Mouse (Mus musculus) hindbrain, embryonic 10.5 days (tissue): ENCODE data around the gene Psd. TPM values are rescaled to one million over a fixed set of nuclear protein-coding genes. Genes with fewer than 3 reads are reported as not detected.

Experiments
- DNase-seq: peaks from one replicate; pipeline ENCODE4 v3.0.0-alpha.2; 2017; ENCODE audit warnings: low spot score
- H3K27ac ChIP-seq: fragments of 300-500 bp; sonication (generic); 2 replicates; pipeline ENCODE4 v1.5.1; 2016; ENCODE audit warnings: mild to moderate bottlenecking, moderate library complexity
- H3K27me3 ChIP-seq: fragments of 300-500 bp; sonication (generic); 2 replicates; pipeline ENCODE4 v1.6.1; 2016; ENCODE audit warnings: mild to moderate bottlenecking; ENCODE audit not compliant: poor library complexity, insufficient read depth, severe bottlenecking
- H3K36me3 ChIP-seq: fragments of 300-500 bp; sonication (generic); 2 replicates; pipeline ENCODE4 v1.6.1; 2016; ENCODE audit warnings: mild to moderate bottlenecking, moderate library complexity
- H3K4me1 ChIP-seq: fragments of 300-500 bp; sonication (generic); replicated peaks from 2 replicates; pipeline ENCODE4 v1.6.1; 2016; ENCODE audit warnings: mild to moderate bottlenecking
- H3K4me3 ChIP-seq: fragments of 300-500 bp; sonication (generic); 2 replicates; pipeline ENCODE4 v1.5.1; 2016; ENCODE audit warnings: mild to moderate bottlenecking, moderate library complexity
- H3K9me3 ChIP-seq: fragments of 300-500 bp; sonication (generic); 2 replicates; pipeline ENCODE4 v1.6.1; 2016; ENCODE audit warnings: mild to moderate bottlenecking, moderate library complexity
- WGBS: fragments of 180-500 bp; shearing (Covaris S2); methylation state at CpG from one replicate; pipeline ENCODE4 v1.1.7; 2016; 5-methylcytosine and 5-hydroxymethylcytosine counted together
- microRNA counts: library from miRNA; unstranded; fragments of <30 nt; microRNA quantifications from one replicate; lab custom pipeline; 2017
- polyA plus RNA-seq: library from polyadenylated mRNA; unstranded; fragments of >200 nt; fragmentation: Nextera tagmentation; extraction: Ambion mirVana; gene quantifications from 2 replicates; pipeline ENCODE4 v1.2.1, GENCODE M21; 2016

The Psd gene
- polyA plus RNA-seq, 1 experiment from 2014 or later: 9.7 TPM

DNA sequence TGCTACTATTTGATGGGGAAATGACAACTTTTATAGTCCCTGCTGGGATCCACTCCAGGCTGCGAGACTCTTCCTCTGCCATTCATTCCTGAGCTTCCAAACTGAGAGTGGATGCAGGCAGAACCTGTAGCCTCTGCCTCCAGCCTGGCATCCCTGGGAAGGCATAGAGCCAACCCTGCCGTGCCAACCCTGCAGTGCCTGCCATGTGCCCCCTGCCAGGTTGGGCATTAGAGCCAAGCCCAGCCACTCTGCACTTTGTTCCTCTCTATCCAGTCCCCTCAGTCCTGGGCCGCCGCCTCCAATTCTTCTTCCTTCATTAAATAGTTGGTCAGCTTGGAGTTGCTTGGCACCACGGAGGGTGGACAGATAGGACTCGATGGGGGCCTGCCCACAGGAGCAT is 40.9 kb downstream of the Psd start:
- 94% methylated on average over 6 of the region's 6 CpGs for WGBS
- no peak overlapping the region for H3K27ac ChIP-seq
- H3K4me3 ChIP-seq: no peak overlapping the region
- no peak for DNase-seq
- peaks cover 5% of the 10 kb centered on the region; the same call in 1 of the 2 replicates for H3K9me3 ChIP-seq
- H3K27me3 ChIP-seq: no peaks in the 10 kb centered on the region
- H3K36me3 ChIP-seq: peaks cover 67% of the 10 kb centered on the region
- no peaks in the 10 kb centered on the region for H3K4me1 ChIP-seq

DNA sequence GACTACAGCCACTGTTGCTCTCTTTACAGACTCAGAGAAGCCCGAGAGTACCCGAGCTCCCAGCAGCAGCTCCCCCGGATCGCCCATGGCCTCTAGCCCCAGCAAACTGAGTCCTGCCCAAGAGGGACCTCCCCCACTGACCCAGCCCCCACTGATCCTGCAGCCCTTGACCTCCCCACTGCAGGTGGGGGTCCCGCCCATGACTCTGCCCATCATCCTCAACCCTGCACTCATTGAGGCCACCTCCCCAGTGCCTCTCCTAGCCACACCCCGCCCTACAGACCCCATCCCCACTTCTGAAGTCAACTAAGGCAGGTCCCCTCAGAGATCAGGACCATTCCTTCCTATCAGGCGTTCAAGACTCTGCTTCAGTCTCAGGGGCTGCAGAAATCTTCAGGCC is 41.3 kb downstream of the Psd start:
- no peak overlapping the region for H3K27ac ChIP-seq
- 89% methylated on average over 7 of the region's 7 CpGs for WGBS
- H3K27me3 ChIP-seq: no peaks in the 10 kb centered on the region
- no peak overlapping the region for H3K4me3 ChIP-seq
- DNase-seq: no peak
- H3K4me1 ChIP-seq: no peaks in the 10 kb centered on the region
- H3K9me3 ChIP-seq: peaks cover 5% of the 10 kb centered on the region; the same call in 1 of the 2 replicates
- H3K36me3 ChIP-seq: peaks cover 71% of the 10 kb centered on the region

DNA sequence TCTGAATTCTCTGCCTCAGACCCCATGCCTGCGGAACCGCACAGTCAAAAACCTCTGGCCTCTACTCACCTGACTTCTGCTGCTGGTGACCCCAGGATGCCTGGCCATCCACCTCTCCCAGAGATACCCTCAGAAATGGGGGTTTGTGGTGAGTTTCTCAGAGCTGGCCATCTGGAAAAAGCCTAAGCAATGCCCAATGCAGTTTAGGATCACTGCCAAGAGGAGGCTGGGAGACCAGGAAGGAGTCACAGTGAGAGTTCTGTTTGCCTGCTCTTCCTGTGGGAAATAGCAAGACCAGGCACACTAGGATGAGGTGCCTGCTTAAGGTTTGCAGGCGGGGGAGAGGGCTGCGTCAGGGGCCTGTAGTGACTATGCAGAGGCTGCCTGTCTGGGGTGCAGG is 42.3 kb downstream of the Psd start:
- no peaks in the 10 kb centered on the region for H3K4me1 ChIP-seq
- H3K9me3 ChIP-seq: peaks cover 5% of the 10 kb centered on the region; the same call in 1 of the 2 replicates
- no peaks in the 10 kb centered on the region for H3K27me3 ChIP-seq
- H3K4me3 ChIP-seq: no peak overlapping the region
- no peak for DNase-seq
- no peak overlapping the region for H3K27ac ChIP-seq
- WGBS: 96% methylated on average over 4 of the region's 4 CpGs
- H3K36me3 ChIP-seq: peaks cover 81% of the 10 kb centered on the region

DNA sequence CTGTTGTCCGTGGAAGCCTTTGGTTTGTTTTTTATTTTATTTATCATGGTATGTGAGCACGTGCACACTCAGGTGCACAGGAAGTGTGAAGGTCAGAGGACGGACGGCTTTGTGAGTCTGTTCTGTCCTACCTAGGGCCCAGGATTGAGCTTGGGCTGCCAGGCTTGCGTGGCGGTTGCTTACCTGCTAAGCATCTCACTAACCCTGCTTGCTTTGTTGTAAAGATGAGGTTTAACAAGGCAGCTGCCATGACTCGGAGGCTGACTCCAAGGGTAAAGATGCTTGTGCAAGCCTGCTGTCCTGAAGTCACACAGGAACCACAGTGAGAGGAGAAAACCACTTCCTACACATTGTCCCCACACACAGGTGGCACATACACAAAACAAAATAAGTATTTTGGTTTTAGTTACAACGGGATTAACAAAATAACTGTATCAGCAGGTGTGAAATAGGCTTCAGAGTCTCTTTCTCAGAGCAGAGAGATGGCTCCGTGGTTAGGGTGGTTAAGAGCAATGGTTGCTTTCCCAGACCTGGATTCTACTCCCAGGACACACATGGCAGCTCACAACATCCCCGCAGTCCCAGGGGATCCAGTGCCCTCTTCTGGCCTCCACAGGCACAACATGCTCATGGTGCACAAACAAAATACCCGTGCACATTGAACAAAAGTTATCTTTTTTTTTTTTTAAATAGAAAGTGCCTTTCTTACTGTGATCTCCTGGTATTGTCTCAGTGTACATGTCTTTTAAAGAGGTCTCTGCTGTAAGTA is 44.7 kb downstream of the Psd start:
- Histone ChIP-seq H3K4me1 (no peaks in the 10 kb centered on the region), H3K9me3 (peaks cover 5% of the 10 kb centered on the region; the same call in 1 of the 2 replicates), H3K27me3 (no peaks in the 10 kb centered on the region), H3K4me3 (no peak overlapping the region), H3K27ac (no peak overlapping the region), H3K36me3 (peaks cover 92% of the 10 kb centered on the region)
- WGBS: 94% methylated on average over 11 of the region's 11 CpGs
- DNase-seq: no peak

DNA sequence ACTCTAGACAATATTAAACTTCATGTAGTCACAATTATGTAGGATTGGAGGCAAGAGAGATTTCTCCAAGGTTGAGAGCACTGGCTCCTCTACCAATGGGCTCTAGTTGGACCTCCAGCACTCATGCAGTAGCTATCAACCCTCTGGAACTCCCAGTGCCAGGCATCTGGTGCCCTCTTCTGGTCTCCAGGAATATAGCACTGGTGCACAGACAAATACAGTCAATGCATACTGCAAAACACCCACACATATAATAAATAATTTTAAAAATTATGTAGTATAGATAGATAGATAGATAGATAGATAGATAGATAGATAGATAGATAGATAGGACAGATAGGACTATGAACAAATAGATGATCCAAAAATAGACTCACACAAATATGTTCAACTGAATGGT is 51.6 kb downstream of the Psd start:
- Histone ChIP-seq H3K4me1 (no peaks in the 10 kb centered on the region), H3K36me3 (peaks cover 84% of the 10 kb centered on the region), H3K9me3 (no peaks in the 10 kb centered on the region), H3K4me3 (no peak overlapping the region), H3K27ac (no peak overlapping the region), H3K27me3 (no peaks in the 10 kb centered on the region)
- DNase-seq: no peak

DNA sequence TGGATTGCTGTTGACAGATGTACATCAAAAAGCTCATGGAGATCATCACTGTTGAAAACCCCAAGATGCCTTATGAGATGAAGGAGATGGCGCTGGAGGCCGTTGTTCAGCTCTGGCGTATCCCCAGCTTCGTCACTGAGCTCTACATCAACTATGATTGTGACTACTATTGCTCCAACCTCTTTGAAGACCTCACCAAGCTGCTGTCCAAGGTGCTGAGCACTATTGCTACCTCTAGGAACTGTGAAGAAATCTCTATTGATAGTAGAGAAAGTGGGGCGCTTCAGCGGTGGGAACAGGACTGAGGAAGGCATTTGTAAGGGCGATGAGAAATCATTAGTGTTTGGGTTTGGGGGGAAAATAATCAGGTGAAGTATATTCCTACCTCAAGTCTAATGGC is 62.2 kb downstream of the Psd start:
- Histone ChIP-seq H3K27ac (no peak overlapping the region), H3K4me3 (no peak overlapping the region), H3K36me3 (peaks cover 100% of the 10 kb centered on the region), H3K9me3 (no peaks in the 10 kb centered on the region), H3K4me1 (no peaks in the 10 kb centered on the region), H3K27me3 (no peaks in the 10 kb centered on the region)
- DNase-seq: no peak
- 89% methylated on average over 7 of the region's 7 CpGs for WGBS

MicroRNA genes within 50 kb of the gene (microRNA counts, 519-probe panel; counts per million panel counts)
- microRNA mmu-miR-146b (lab: Ali Mortazavi, UCI): 1,255 counts per million, percentile 77 among the panel's probes with 10 or more counts

Other genes with a start within 250 kb of the Psd start
- not detected in 2 replicates for gene Elovl3, start 195.3 kb downstream of the Psd start, polyA plus RNA-seq
- gene Pitx3, start 178.8 kb downstream of the Psd start, polyA plus RNA-seq: not detected in 2 replicates
- gene Gbf1, start 174.6 kb downstream of the Psd start, polyA plus RNA-seq: 47.5 and 57.4 TPM in 2 replicates
- gene Nfkb2, start 22.8 kb downstream of the Psd start, polyA plus RNA-seq: 5.6 and 6.4 TPM in 2 replicates
- 23.2 and 28.2 TPM in 2 replicates for gene Fbxl15, start 1.0 kb upstream of the Psd start, polyA plus RNA-seq
- 260 and 279 TPM in 2 replicates for gene Cuedc2, start 11.5 kb upstream of the Psd start, polyA plus RNA-seq
- 10.0 and 11.9 TPM in 2 replicates for gene Mfsd13a, start 14.0 kb upstream of the Psd start, polyA plus RNA-seq
- 1.1 and 1.4 TPM in 2 replicates for gene 2310034G01Rik, start 23.1 kb upstream of the Psd start, polyA plus RNA-seq
- 193 and 229 TPM in 2 replicates for gene Actr1a, start 68.6 kb upstream of the Psd start, polyA plus RNA-seq
- gene Sufu, start 69.7 kb upstream of the Psd start, polyA plus RNA-seq: 49.1 and 52.1 TPM in 2 replicates
- 26.5 and 30.0 TPM in 2 replicates for gene Trim8, start 174.5 kb upstream of the Psd start, polyA plus RNA-seq
- gene Arl3, start 246.0 kb upstream of the Psd start, polyA plus RNA-seq: 203 and 209 TPM in 2 replicates
- 12.9 and 17.9 TPM in 2 replicates for gene Sfxn2, start 246.2 kb upstream of the Psd start, polyA plus RNA-seq